ENCODE assay signal across 15 mouse cellular contexts in genomic region chr9:67574721-67575248, GRCm38 (mm10). TPM values are rescaled to one million over a fixed set of nuclear protein-coding genes. Genes with fewer than 3 reads are reported as not detected.
DNase-seq lines count a peak whose midpoint lies in the region; ATAC-seq and TF ChIP-seq lines count a peak whose summit lies in the region.
"Had no signal": no experiment of that assay in that cellular context is flagged by ENCODE, and none has a peak within 500 bp of the region (broad histone marks: within the 10 kb centered on the region; RNA-seq: fewer than 3 reads in every experiment).

No protein-coding gene starts in this region.

- no peak for ATAC-seq in heart, postnatal 0 days (ENCODE audit: insufficient read depth, low read depth)
- ATAC-seq in CD4-positive, CD25-positive, alpha-beta regulatory T cell, adult 4 months, result no peak
- ATAC-seq: intestine, embryonic 15.5 days; Patski had no signal

- 57% methylated on average over 7 of the region's 7 CpGs for WGBS in heart, postnatal 0 days

- no peak overlapping the region for H3K4me2 ChIP-seq in heart, postnatal 0 days (ENCODE audit: low read depth, low read length)
- H3K4me2 ChIP-seq: intestine, embryonic 15.5 days had no signal

- intact Hi-C loops in gastrocnemius, adult 2 months (cut with DNase I), result no loop called here

- H3K36me3 ChIP-seq in heart, postnatal 0 days (replicated peaks; ENCODE audit: control insufficient read depth, insufficient read depth, low read length), result no peaks in the 10 kb centered on the region
- H3K36me3 ChIP-seq: intestine, embryonic 15.5 days had no signal

- peak; percentile 20 for DNase-seq in kidney, postnatal 10 days
- no peak for DNase-seq in kidney, postnatal 36 days
- DNase-seq in ZHBTc4 (ENCODE audit: low read depth, low spot score), result peak; percentile 7
- DNase-seq in gastrocnemius, adult 2 months, result peak; percentile 56
- no peak for DNase-seq in heart, postnatal 0 days (ENCODE audit: low spot score)
- DNase-seq in thymus, postnatal 36 days, result no peak
- no peak for DNase-seq in cerebellum, adult 11-12 months
- DNase-seq: adrenal gland, adult 2 months; cerebellum, postnatal 36 days; kidney, postnatal 25 days; right cerebral cortex, postnatal 25 days had no signal

- no peak for TF ChIP-seq CTCF in gastrocnemius, adult 2 months (IDR thresholded peaks at IDR 0.05)
- no peak for TF ChIP-seq CTCF in heart, postnatal 0 days (IDR thresholded peaks at IDR 0.05; ENCODE audit: low read depth)

- peak overlapping the region; percentile 48 for H3K27ac ChIP-seq in gastrocnemius, adult 2 months
- peak overlapping the region; percentile 78 for H3K27ac ChIP-seq in heart, postnatal 0 days (ENCODE audit: low read depth)
- H3K27ac ChIP-seq: intestine, embryonic 15.5 days had no signal

- no peaks in the 10 kb centered on the region for H3K27me3 ChIP-seq in heart, postnatal 0 days (ENCODE audit: control insufficient read depth, insufficient read depth, low read length)
- H3K27me3 ChIP-seq: intestine, embryonic 15.5 days; Patski had no signal

- no peak overlapping the region for H3K9ac ChIP-seq in heart, postnatal 0 days (replicated peaks; ENCODE audit: low read depth, low read length)
- H3K9ac ChIP-seq: intestine, embryonic 15.5 days had no signal

- no peak overlapping the region for H3K4me3 ChIP-seq in gastrocnemius, adult 2 months
- no peak overlapping the region for H3K4me3 ChIP-seq in heart, postnatal 0 days (ENCODE audit: low read depth, low read length)
- H3K4me3 ChIP-seq: intestine, embryonic 15.5 days had no signal

- peaks cover 53% of the 10 kb centered on the region for H3K4me1 ChIP-seq in heart, postnatal 0 days (ENCODE audit: control insufficient read depth, insufficient read depth)

- no peak for TF ChIP-seq EP300 in heart, postnatal 0 days (IDR thresholded peaks at IDR 0.05; ENCODE audit: low read depth)

- no peaks in the 10 kb centered on the region for H3K9me3 ChIP-seq in heart, postnatal 0 days (replicated peaks; ENCODE audit: control insufficient read depth, low read length)
- H3K9me3 ChIP-seq: intestine, embryonic 15.5 days had no signal

RNA-seq across cellular contexts. Expression of gene Tln2, which starts 15.3 kb away (rescaled TPM):
- total RNA-seq in gastrocnemius, adult 2 months (2021), result 10 to 100 TPM; 82.5 to 83.1 TPM
- total RNA-seq in heart, postnatal 0 days (2014; rRNA removed; ENCODE audit: low replicate concordance), result 92.4 and 92.6 TPM in 2 replicates
- 67.0 and 75.3 TPM in 2 replicates for polyA plus RNA-seq in heart, postnatal 0 days (2015; fragmentation: Nextera tagmentation; extraction: Ambion mirVana)
- under 1 TPM in 1 of 2 experiments, not detected in 1; 0.22 TPM for polyA plus RNA-seq in CD4-positive, CD25-positive, alpha-beta regulatory T cell, adult 4 months (2017; shearing (Covaris generic))
- total RNA-seq: neutrophil, adult 5-6 weeks had no signal

Comparison
In these comparisons a context has a peak if more than half of its experiments do, and no peak if none do; other contexts are left out.
1. DNase-seq: peak in kidney, postnatal 10 days (single experiment), ZHBTc4 (single experiment) and gastrocnemius, adult 2 months (single experiment); none in kidney, postnatal 36 days (0 of 2), heart, postnatal 0 days (single experiment), thymus, postnatal 36 days (0 of 2) and cerebellum, adult 11-12 months (single experiment).